Mouse (Mus musculus) adrenal gland, postnatal 36 days (tissue): Measurements from ENCODE around the gene Kmt2c. TPM values are rescaled to one million over a fixed set of nuclear protein-coding genes. Genes with fewer than 3 reads are reported as not detected.
A peak's percentile ranks its signal among the peaks of the same experiment; 100 is the strongest.
"Not testable (repeated sequence)": the region's sequence is repeated elsewhere in the genome, so short reads cannot be mapped to it uniquely, and the experiment has no call there.

Experiments used
- DNase-seq, 2 experiments: peaks; one replicate each; pipeline ENCODE4 v3.0.0; 2021; ENCODE audit warnings: mixed read lengths in 1 of 2
- total RNA-seq, 2 experiments: library from RNA; stranded (reverse); gene quantifications; 2 replicates each; pipeline ENCODE4 v1.2.3; 2021

The Kmt2c gene
- total RNA-seq, 2 experiments from 2014 or later: 59.1 to 62.6 TPM

DNA sequence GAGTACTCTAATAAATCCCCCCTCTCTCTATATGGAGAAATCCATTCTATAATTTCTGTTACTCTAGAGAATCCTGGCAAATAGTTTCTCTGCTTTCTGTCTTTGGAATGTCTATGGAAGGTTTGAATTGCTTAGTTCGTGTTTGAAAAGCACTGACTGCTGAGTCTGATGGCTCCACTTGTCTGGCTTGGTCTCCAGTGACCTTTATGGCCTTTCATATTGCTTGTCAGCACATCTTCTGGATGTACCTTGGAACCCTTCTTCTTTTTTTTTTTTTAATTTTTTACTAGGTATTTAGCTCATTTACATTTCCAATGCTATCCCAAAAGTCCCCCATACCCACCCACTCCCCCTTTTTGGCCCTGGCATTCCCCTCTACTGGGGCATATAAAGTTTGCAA is 274.2 kb downstream of the Kmt2c start:
- not testable (repeated sequence) for DNase-seq

DNA sequence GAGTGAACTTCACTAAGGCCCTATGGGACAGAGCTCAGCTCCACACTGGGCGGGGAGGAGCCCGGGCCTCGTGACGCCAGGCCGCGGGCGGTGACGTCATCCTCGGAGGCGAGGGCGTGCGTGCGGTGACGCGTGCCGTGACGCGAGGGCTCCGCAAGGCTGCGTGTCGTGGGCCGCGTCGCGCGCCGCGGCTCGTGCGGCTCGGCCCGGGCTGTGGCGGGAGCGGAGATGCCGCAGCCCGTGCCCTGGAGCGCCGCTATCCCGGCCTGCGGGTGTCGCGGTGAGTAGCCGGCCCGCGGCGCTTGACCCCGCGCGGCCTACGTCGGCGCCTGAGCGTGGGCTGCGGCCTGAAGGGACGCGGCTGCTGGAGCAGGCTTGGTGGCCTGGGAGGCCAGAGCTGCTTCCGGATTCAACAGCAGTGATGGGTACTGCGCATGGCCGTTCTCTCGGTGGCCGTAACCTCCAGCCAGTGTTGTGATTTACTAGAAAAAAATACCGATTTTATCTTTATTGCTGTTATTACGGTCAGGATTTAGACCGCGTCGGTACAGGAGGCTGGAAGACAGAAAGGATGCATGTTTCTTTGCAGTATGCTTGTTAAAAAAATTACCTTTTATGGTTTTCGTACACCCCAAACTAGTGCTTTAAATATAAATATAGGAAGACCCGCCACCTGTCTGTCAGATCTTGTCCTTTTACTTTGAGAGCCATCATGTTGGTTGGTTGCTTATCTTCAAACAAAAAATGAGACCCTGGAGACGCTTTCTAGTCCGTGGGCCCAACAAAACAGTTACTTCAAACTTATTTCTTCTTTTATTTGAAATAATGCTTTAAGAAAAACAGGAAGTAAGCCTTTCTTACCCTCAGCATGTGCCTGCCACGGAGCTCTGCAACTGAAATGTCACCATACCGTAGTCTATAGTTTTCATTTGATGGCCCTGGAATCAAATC is 275.6 kb downstream of the Kmt2c start, which contains the start of gene E130116L18Rik:
TSS of gene E130116L18Rik (minus strand) at position 402 of the 951 bp plus-strand sequence.
- DNase-seq: peak; percentile 91

Other genes starting within 250 kb of the Kmt2c start
- under 1 TPM in 1 of 2 experiments, not detected in 1; 0.17 TPM for gene Cct8l1, start 17.3 kb upstream of the Kmt2c start, total RNA-seq
- 1 to 10 TPM; 3.4 to 5.0 TPM for gene Xrcc2, start 207.0 kb upstream of the Kmt2c start, total RNA-seq